34 mouse cellular contexts compared by ENCODE assay signal in genomic region chr10:9652946-9653345, GRCm38 (mm10). TPM values are rescaled to one million over a fixed set of nuclear protein-coding genes. Genes with fewer than 3 reads are reported as not detected.
"Had no signal": no experiment of that assay in that cellular context is flagged by ENCODE, and none has a peak within 500 bp of the region (broad histone marks: within the 10 kb centered on the region; RNA-seq: fewer than 3 reads in every experiment).

No protein-coding gene starts in this region.

- H3K4me2 ChIP-seq: limb, embryonic 12.5 days; limb, embryonic 13.5 days; limb, embryonic 15.5 days; liver, embryonic 11.5 days; liver, embryonic 12.5 days; liver, embryonic 13.5 days; liver, embryonic 15.5 days; lung, embryonic 14.5 days; lung, embryonic 15.5 days; midbrain, embryonic 12.5 days; midbrain, embryonic 13.5 days; midbrain, embryonic 15.5 days; neural tube, embryonic 12.5 days; neural tube, embryonic 13.5 days had no signal

- ATAC-seq: liver, embryonic 12.5 days; liver, postnatal 0 days; lung, postnatal 0 days; midbrain, embryonic 13.5 days; midbrain, embryonic 15.5 days; midbrain, embryonic 16.5 days had no signal

- H3K27me3 ChIP-seq: limb, embryonic 12.5 days; limb, embryonic 13.5 days; limb, embryonic 15.5 days; liver, embryonic 12.5 days; liver, embryonic 13.5 days; liver, embryonic 15.5 days; lung, embryonic 15.5 days; megakaryocyte, embryonic 14.5 days; midbrain, embryonic 12.5 days; midbrain, embryonic 13.5 days; midbrain, embryonic 15.5 days; neural tube, embryonic 12.5 days; neural tube, embryonic 13.5 days had no signal

- H3K27ac ChIP-seq: limb, embryonic 10.5 days; limb, embryonic 12.5 days; limb, embryonic 13.5 days; limb, embryonic 15.5 days; liver, embryonic 12.5 days; liver, embryonic 13.5 days; liver, embryonic 14.5 days; liver, embryonic 15.5 days; lung, embryonic 15.5 days; macrophage; midbrain, embryonic 10.5 days; midbrain, embryonic 12.5 days; midbrain, embryonic 13.5 days; midbrain, embryonic 15.5 days; neural tube, embryonic 12.5 days; neural tube, embryonic 13.5 days had no signal

- DNase-seq: left cerebral cortex, postnatal 4 days; liver; liver, embryonic 13.5 days; liver, postnatal 0 days; lung, adult 18-20 months; lung, adult 2 months; lung, embryonic 14.5 days; lung, postnatal 10 days; lung, postnatal 14 days; lung, postnatal 36 days; lung, postnatal 4 days had no signal

- H3K9me3 ChIP-seq: limb, embryonic 10.5 days; limb, embryonic 12.5 days; limb, embryonic 13.5 days; limb, embryonic 15.5 days; liver, embryonic 12.5 days; liver, embryonic 13.5 days; liver, embryonic 15.5 days; lung, embryonic 15.5 days; megakaryocyte, embryonic 14.5 days; midbrain, embryonic 10.5 days; midbrain, embryonic 12.5 days; midbrain, embryonic 13.5 days; midbrain, embryonic 15.5 days; neural tube, embryonic 12.5 days; neural tube, embryonic 13.5 days had no signal

- H3K36me3 ChIP-seq: limb, embryonic 10.5 days; limb, embryonic 12.5 days; limb, embryonic 13.5 days; limb, embryonic 15.5 days; liver, embryonic 12.5 days; liver, embryonic 13.5 days; liver, embryonic 15.5 days; lung, embryonic 15.5 days; midbrain, embryonic 10.5 days; midbrain, embryonic 12.5 days; midbrain, embryonic 13.5 days; midbrain, embryonic 15.5 days; neural tube, embryonic 12.5 days; neural tube, embryonic 13.5 days had no signal

- H3K9ac ChIP-seq: limb, embryonic 12.5 days; limb, embryonic 13.5 days; limb, embryonic 15.5 days; liver, embryonic 12.5 days; liver, embryonic 13.5 days; liver, embryonic 14.5 days; liver, embryonic 15.5 days; liver, postnatal 0 days; lung, embryonic 14.5 days; lung, embryonic 15.5 days; midbrain, embryonic 12.5 days; midbrain, embryonic 13.5 days; midbrain, embryonic 15.5 days; neural tube, embryonic 12.5 days; neural tube, embryonic 13.5 days had no signal

- H3K4me1 ChIP-seq: limb, embryonic 15.5 days; liver, embryonic 13.5 days; liver, embryonic 15.5 days; neural tube, embryonic 12.5 days had no signal

- H3K4me3 ChIP-seq: limb, embryonic 10.5 days; limb, embryonic 12.5 days; limb, embryonic 13.5 days; limb, embryonic 15.5 days; liver, embryonic 12.5 days; liver, embryonic 13.5 days; liver, embryonic 15.5 days; lung, embryonic 15.5 days; megakaryocyte, embryonic 14.5 days; midbrain, embryonic 10.5 days; midbrain, embryonic 12.5 days; midbrain, embryonic 13.5 days; midbrain, embryonic 15.5 days; myocyte; neural tube, embryonic 12.5 days; neural tube, embryonic 13.5 days had no signal

RNA-seq across cellular contexts. Expression of gene Samd5, which starts 22.1 kb away (rescaled TPM):
- total RNA-seq: megakaryocyte, adult 5-6 weeks; megakaryocyte-erythroid progenitor cell, adult 5-6 weeks; monocyte, adult 5-6 weeks had no signal
- polyA plus RNA-seq: myocyte had no signal
